Mouse (Mus musculus) forebrain, embryonic 12.5 days (tissue): Measurements from ENCODE around the gene Gm28557. TPM values are rescaled to one million over a fixed set of nuclear protein-coding genes. Genes with fewer than 3 reads are reported as not detected.
"Not testable (repeated sequence)": the region's sequence is repeated elsewhere in the genome, so short reads cannot be mapped to it uniquely, and the experiment has no call there.

Source experiments
- ATAC-seq: fragments of 200-750 bp; cut with Nextera tagmentation; 2 replicates; pipeline ENCODE4 v1.8.0; 2017; ENCODE audit warnings: moderate TSS enrichment; ENCODE audit not compliant: low FRiP score
- H3K27ac ChIP-seq: fragments of 300-500 bp; sonication (generic); 2 replicates; pipeline ENCODE4 v1.5.1; 2016; ENCODE audit warnings: mild to moderate bottlenecking
- H3K27me3 ChIP-seq: fragments of 300-500 bp; sonication (generic); 2 replicates; pipeline ENCODE4 v1.6.1; 2016; ENCODE audit warnings: mild to moderate bottlenecking
- H3K36me3 ChIP-seq: fragments of 300-500 bp; sonication (generic); replicated peaks from 2 replicates; pipeline ENCODE4 v1.6.1; 2016; ENCODE audit warnings: mild to moderate bottlenecking
- H3K4me1 ChIP-seq: fragments of 300-500 bp; sonication (generic); 2 replicates; pipeline ENCODE4 v1.6.1; 2016
- H3K4me2 ChIP-seq: fragments of 300-500 bp; sonication (generic); 2 replicates; pipeline ENCODE4 v1.6.1; 2016; ENCODE audit warnings: mild to moderate bottlenecking, moderate library complexity
- H3K4me3 ChIP-seq: fragments of 300-500 bp; sonication (generic); replicated peaks from 2 replicates; pipeline ENCODE4 v1.5.1; 2016; ENCODE audit warnings: mild to moderate bottlenecking
- H3K9ac ChIP-seq: fragments of 300-500 bp; sonication (generic); 2 replicates; pipeline ENCODE4 v1.6.1; 2016; ENCODE audit warnings: mild to moderate bottlenecking
- H3K9me3 ChIP-seq: fragments of 300-500 bp; sonication (generic); 2 replicates; pipeline ENCODE4 v1.6.1; 2016
- WGBS: fragments of 180-500 bp; shearing (Covaris S2); methylation state at CpG from one replicate; pipeline ENCODE4 v1.1.7; 2016; 5-methylcytosine and 5-hydroxymethylcytosine counted together
- polyA plus RNA-seq: library from polyadenylated mRNA; unstranded; fragments of >200 nt; fragmentation: Nextera tagmentation; extraction: Ambion mirVana; gene quantifications from 2 replicates; pipeline ENCODE4 v1.2.1, GENCODE M21; 2016

Gene Gm28557
- polyA plus RNA-seq, result 2.3 and 2.4 TPM in 2 replicates

GRCm38 (mm10) chr13:67108194-67108820, at the start of gene Gm28557:
Gene Gm28557 (minus strand): TSS chr13:67108604.
- H3K9ac ChIP-seq, result peak within 1 kb of the TSS; percentile 62
- H3K4me2 ChIP-seq, result peak within 1 kb of the TSS; percentile 71
- peak; percentile 98 for ATAC-seq
- H3K36me3 ChIP-seq, result peaks cover 7% of the 10 kb centered on the region; the same call in 1 of the 2 replicates
- H3K4me3 ChIP-seq, result peak within 1 kb of the TSS; percentile 63
- H3K27ac ChIP-seq, result peak within 1 kb of the TSS; percentile 50; the same call in 1 of the 2 replicates
- H3K4me1 ChIP-seq, result peaks cover 8% of the 10 kb centered on the region
- no peaks in the 10 kb centered on the region for H3K9me3 ChIP-seq
- under 1% methylated on average over 17 of the region's 17 CpGs for WGBS
- H3K27me3 ChIP-seq, result no peaks in the 10 kb centered on the region

DNA sequence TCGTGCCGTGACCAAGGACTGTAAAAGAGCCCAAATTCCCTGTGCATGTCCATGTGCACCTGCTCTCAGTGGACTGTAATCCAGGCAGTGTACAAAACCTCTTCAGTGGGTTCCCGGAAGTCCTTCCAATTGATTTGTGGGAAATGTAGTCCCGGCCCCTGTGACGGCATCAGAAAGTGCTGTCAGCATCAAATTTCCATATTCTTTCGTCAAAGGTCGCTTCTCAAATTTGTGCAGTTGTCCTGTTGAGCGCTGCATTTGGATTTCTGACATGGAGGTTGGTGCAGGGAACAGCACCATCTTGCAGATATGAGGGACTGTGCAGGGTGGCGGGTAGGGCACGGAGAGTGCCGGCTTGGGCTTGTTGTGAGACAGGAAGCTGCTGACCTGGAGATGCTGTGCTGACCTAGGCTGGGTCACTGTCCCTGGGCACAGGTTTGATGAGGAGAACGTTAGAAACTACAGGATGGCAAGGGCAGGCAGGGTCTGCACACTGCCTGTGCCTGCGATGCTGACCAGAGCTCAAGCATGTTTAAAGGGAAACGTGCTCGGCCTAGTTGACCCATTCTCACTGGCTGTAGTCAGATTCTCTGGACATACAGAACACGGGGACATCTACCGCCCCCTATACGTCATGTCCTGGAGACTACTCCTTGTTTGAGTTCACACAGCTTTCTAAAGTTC, 19.8 kb upstream of the Gm28557 start:
- no peaks in the 10 kb centered on the region for H3K36me3 ChIP-seq
- peak overlapping the region; percentile 62 for H3K9ac ChIP-seq
- H3K27me3 ChIP-seq, result no peaks in the 10 kb centered on the region
- peak; percentile 97 for ATAC-seq
- peaks cover 8% of the 10 kb centered on the region for H3K4me1 ChIP-seq
- peak overlapping the region; percentile 64 for H3K4me3 ChIP-seq
- WGBS, result 2% methylated on average over 18 of the region's 18 CpGs
- 0 out of 2 replicates have a peak overlapping the region, but pooled peaks have one; percentile 9 for H3K27ac ChIP-seq
- no peaks in the 10 kb centered on the region for H3K9me3 ChIP-seq
- peak overlapping the region; percentile 74 for H3K4me2 ChIP-seq

DNA sequence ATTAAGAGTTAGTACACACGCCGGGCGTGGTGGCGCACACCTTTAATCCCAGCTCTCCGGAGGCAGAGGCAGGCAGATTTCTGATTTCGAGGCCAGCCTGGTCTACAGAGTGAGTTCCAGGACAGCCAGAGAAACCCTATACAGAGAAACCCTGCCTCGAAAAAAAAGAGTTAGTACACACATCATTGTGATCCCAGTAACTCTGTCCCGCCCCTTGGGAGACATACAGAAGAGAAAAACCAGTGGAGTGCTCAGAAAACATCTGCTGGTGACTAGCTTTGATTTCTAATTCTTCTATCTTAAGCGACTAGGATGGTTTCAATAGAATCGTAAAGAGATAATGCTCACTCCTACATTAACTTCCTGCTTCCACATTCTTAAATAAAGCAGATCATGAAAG, 19.1 kb upstream of the Gm28557 start:
- H3K4me2 ChIP-seq, result 0 out of 2 replicates have a peak overlapping the region, but pooled peaks have one; percentile 74
- not testable (repeated sequence) for H3K4me3 ChIP-seq, H3K36me3 ChIP-seq, H3K27ac ChIP-seq, H3K9me3 ChIP-seq, H3K9ac ChIP-seq, H3K27me3 ChIP-seq, H3K4me1 ChIP-seq
- WGBS, result 82% methylated on average over 10 of the region's 10 CpGs
- peak; percentile 28; the same call in 1 of the 2 replicates for ATAC-seq

- no peak for ATAC-seq
Observed at GRCm38 (mm10) chr13:67124460-67124859, 16.1 kb upstream of the Gm28557 start.

GRCm38 (mm10) chr13:67121360-67121759, 13.0 kb upstream of the Gm28557 start, which contains the start of gene Zfp759:
Gene Zfp759 (plus strand): TSS chr13:67121660.
- not testable (repeated sequence) for H3K9me3 ChIP-seq, H3K27me3 ChIP-seq, H3K4me3 ChIP-seq, ATAC-seq, H3K4me2 ChIP-seq, H3K9ac ChIP-seq, H3K4me1 ChIP-seq, H3K27ac ChIP-seq, H3K36me3 ChIP-seq

More at GRCm38 (mm10) chr13:67124460-67124859, 16.1 kb upstream of the Gm28557 start:
- Histone ChIP-seq H3K27ac (no peak overlapping the region), H3K27me3 (no peaks in the 10 kb centered on the region), H3K9me3 (no peaks in the 10 kb centered on the region), H3K4me3 (no peak overlapping the region), H3K36me3 (no peaks in the 10 kb centered on the region), H3K4me2 (no peak overlapping the region), H3K9ac (no peak overlapping the region), H3K4me1 (peaks cover 8% of the 10 kb centered on the region)
- 87% methylated on average over 1 of the region's 1 CpGs for WGBS

GRCm38 (mm10) chr13:67116163-67116562, 7.8 kb upstream of the Gm28557 start, which contains the start of gene Rslcan18:
Gene Rslcan18 (minus strand): TSS chr13:67116263.
- WGBS, result 94% methylated on average over 8 of the region's 8 CpGs
- H3K36me3 ChIP-seq, H3K27me3 ChIP-seq, H3K4me1 ChIP-seq, H3K4me2 ChIP-seq, H3K9ac ChIP-seq, H3K4me3 ChIP-seq, H3K27ac ChIP-seq, H3K9me3 ChIP-seq, ATAC-seq: not testable (repeated sequence)

DNA sequence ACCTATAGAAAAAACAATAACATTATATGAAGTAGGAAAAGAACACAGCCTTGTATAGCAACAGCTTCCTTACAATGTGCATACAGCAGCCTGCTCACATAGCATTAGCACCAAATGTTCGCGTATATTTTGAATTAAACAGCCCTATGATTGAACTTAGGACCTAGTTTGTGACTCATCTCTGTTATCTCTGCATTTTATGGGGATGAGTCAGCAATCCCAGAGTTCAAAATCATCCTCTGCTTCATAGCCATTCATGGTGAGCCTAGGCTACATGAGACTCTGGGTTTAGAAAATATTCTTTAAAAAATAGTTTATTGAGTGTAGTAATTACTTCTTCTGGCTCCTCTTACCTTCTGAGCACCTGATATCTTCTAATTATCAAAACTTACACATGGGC, 4.9 kb upstream of the Gm28557 start:
- no peaks in the 10 kb centered on the region for H3K27me3 ChIP-seq
- no peak for ATAC-seq
- H3K9ac ChIP-seq, result no peak overlapping the region
- H3K27ac ChIP-seq, result no peak overlapping the region
- H3K4me1 ChIP-seq, result no peaks in the 10 kb centered on the region
- no peak overlapping the region for H3K4me2 ChIP-seq
- 91% methylated on average over 2 of the region's 2 CpGs for WGBS
- H3K36me3 ChIP-seq, result no peaks in the 10 kb centered on the region
- no peaks in the 10 kb centered on the region for H3K9me3 ChIP-seq
- no peak overlapping the region for H3K4me3 ChIP-seq

GRCm38 (mm10) chr13:67112096-67112495, 3.7 kb upstream of the Gm28557 start:
- no peak overlapping the region for H3K9ac ChIP-seq
- ATAC-seq, result no peak
- no peaks in the 10 kb centered on the region for H3K27me3 ChIP-seq
- H3K4me1 ChIP-seq, result peaks cover 8% of the 10 kb centered on the region
- no peak overlapping the region for H3K4me2 ChIP-seq
- no peaks in the 10 kb centered on the region for H3K9me3 ChIP-seq
- H3K27ac ChIP-seq, result no peak overlapping the region
- no peak overlapping the region for H3K4me3 ChIP-seq
- H3K36me3 ChIP-seq, result no peaks in the 10 kb centered on the region
- 80% methylated on average over 12 of the region's 12 CpGs for WGBS

GRCm38 (mm10) chr13:67108821-67109206, 410 bp upstream of the Gm28557 start:
- Histone ChIP-seq H3K9ac (no peak overlapping the region), H3K4me1 (peaks cover 8% of the 10 kb centered on the region), H3K4me2 (peak overlapping the region; percentile 71), H3K9me3 (no peaks in the 10 kb centered on the region), H3K4me3 (peak overlapping the region; percentile 63), H3K27me3 (no peaks in the 10 kb centered on the region), H3K27ac (no peak overlapping the region), H3K36me3 (peaks cover 7% of the 10 kb centered on the region; the same call in 1 of the 2 replicates)
- 3% methylated on average over 9 of the region's 9 CpGs for WGBS
- peak; percentile 62; the same call in 1 of the 2 replicates for ATAC-seq

DNA sequence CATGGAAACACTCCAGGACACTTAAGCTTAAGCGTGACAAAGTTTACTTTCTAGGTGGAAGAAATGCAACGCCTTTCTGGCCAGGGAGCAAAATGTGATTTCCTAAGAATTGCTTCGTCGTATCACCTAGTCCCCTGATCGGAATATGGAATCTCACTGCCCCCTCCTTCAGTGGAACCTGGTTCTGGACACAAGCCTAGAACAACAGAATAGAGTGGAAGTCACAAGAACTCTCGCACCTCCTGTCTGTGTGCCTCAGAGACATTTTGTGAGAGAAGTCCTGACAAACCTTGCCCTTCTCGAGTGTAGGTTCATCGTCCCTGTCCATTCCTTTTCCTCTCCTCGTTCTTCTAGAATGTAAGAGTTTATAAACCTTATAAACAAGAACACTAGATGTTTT, 723 bp downstream of the Gm28557 start:
- 73% methylated on average over 9 of the region's 9 CpGs for WGBS
- Histone ChIP-seq H3K4me1 (peaks cover 8% of the 10 kb centered on the region), H3K27me3 (no peaks in the 10 kb centered on the region), H3K27ac (no peak overlapping the region), H3K4me3 (peak overlapping the region; percentile 63), H3K9me3 (no peaks in the 10 kb centered on the region), H3K4me2 (peak overlapping the region; percentile 71), H3K36me3 (peaks cover 7% of the 10 kb centered on the region; the same call in 1 of the 2 replicates), H3K9ac (peak overlapping the region; percentile 62)
- no peak for ATAC-seq

DNA sequence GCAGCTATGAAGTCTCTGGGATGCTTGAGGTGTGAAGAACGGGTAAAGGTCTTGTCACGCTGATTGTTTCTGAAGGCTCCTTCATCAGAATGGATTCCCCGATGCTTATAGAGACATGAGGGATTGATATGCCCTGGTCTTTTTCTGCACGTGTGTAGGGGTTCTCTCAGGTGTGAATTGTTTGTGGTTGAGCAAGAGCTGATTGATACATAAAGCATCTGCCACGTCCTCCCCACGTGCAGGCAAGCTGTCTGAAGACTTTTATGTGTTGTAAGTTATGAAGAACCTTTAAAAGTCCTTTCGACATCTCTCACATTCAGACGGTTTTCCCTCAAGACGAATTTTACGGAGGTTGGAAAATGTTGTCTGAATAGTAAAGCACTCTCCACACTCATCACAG, 10.5 kb downstream of the Gm28557 start, which contains the start of gene Zfp708:
Zfp708 (minus strand) TSS at position 101 of the 400 bp plus-strand sequence.
- Histone ChIP-seq H3K4me3 (no peak within 1 kb of the TSS), H3K27me3 (no peaks in the 10 kb centered on the region), H3K27ac (no peak within 1 kb of the TSS), H3K9me3 (no peaks in the 10 kb centered on the region), H3K36me3 (no peaks in the 10 kb centered on the region; the same call in 1 of the 2 replicates), H3K4me2 (no peak within 1 kb of the TSS), H3K4me1 (no peaks in the 10 kb centered on the region), H3K9ac (no peak within 1 kb of the TSS)
- no peak for ATAC-seq
- WGBS, result 94% methylated on average over 10 of the region's 10 CpGs

GRCm38 (mm10) chr13:67090154-67090553, 18.2 kb downstream of the Gm28557 start:
- Histone ChIP-seq H3K9me3 (no peaks in the 10 kb centered on the region), H3K4me2 (no peak overlapping the region), H3K27me3 (no peaks in the 10 kb centered on the region), H3K4me3 (no peak overlapping the region), H3K36me3 (no peaks in the 10 kb centered on the region), H3K4me1 (no peaks in the 10 kb centered on the region), H3K27ac (no peak overlapping the region), H3K9ac (no peak overlapping the region)
- no peak for ATAC-seq
- 89% methylated on average over 1 of the region's 1 CpGs for WGBS
